ENCODE assay signal across 29 mouse cellular contexts in genomic region chr1:38377930-38378329, GRCm38 (mm10).
"Had no signal": no experiment of that assay in that cellular context is flagged by ENCODE, and none has a peak within 500 bp of the region (broad histone marks: within the 10 kb centered on the region; RNA-seq: fewer than 3 reads in every experiment).

No protein-coding gene starts in this region.

- H3K4me1 ChIP-seq: limb, embryonic 12.5 days; limb, embryonic 15.5 days; liver, embryonic 12.5 days; liver, embryonic 13.5 days; liver, embryonic 15.5 days; lung, embryonic 15.5 days; megakaryocyte, embryonic 14.5 days; midbrain, embryonic 10.5 days; midbrain, embryonic 12.5 days; midbrain, embryonic 13.5 days had no signal

- ATAC-seq: liver, embryonic 12.5 days; liver, postnatal 0 days; lung, postnatal 0 days; midbrain, embryonic 13.5 days; midbrain, embryonic 15.5 days; midbrain, embryonic 16.5 days had no signal

- H3K36me3 ChIP-seq: liver, embryonic 12.5 days; liver, embryonic 13.5 days; liver, embryonic 15.5 days; lung, embryonic 15.5 days; midbrain, embryonic 15.5 days had no signal

- H3K9me3 ChIP-seq: limb, embryonic 12.5 days; limb, embryonic 13.5 days; limb, embryonic 15.5 days; liver, embryonic 13.5 days; liver, embryonic 15.5 days; lung, embryonic 15.5 days; midbrain, embryonic 12.5 days; midbrain, embryonic 13.5 days; midbrain, embryonic 15.5 days had no signal

- DNase-seq: left cerebral cortex, postnatal 4 days; liver; liver, embryonic 13.5 days; liver, postnatal 0 days; lung, adult 18-20 months; lung, adult 2 months; lung, embryonic 14.5 days; lung, postnatal 10 days; lung, postnatal 14 days; lung, postnatal 36 days; lung, postnatal 4 days; midbrain, embryonic 14.5 days had no signal

- H3K27me3 ChIP-seq: limb, embryonic 12.5 days; limb, embryonic 13.5 days; limb, embryonic 15.5 days; liver, embryonic 12.5 days; liver, embryonic 13.5 days; liver, embryonic 15.5 days; lung, embryonic 15.5 days; megakaryocyte, embryonic 14.5 days; midbrain, embryonic 12.5 days; midbrain, embryonic 13.5 days; midbrain, embryonic 15.5 days had no signal

- H3K4me3 ChIP-seq: left cerebral cortex, adult 2 months; limb, embryonic 12.5 days; limb, embryonic 13.5 days; limb, embryonic 15.5 days; liver, embryonic 12.5 days; liver, embryonic 13.5 days; liver, embryonic 15.5 days; lung, embryonic 15.5 days; megakaryocyte, embryonic 14.5 days; midbrain, embryonic 10.5 days; midbrain, embryonic 12.5 days; midbrain, embryonic 13.5 days; midbrain, embryonic 15.5 days; myocyte had no signal

- H3K9ac ChIP-seq: limb, embryonic 12.5 days; limb, embryonic 13.5 days; limb, embryonic 15.5 days; liver, embryonic 12.5 days; liver, embryonic 13.5 days; liver, embryonic 14.5 days; liver, embryonic 15.5 days; liver, postnatal 0 days; lung, embryonic 14.5 days; lung, embryonic 15.5 days; midbrain, embryonic 12.5 days; midbrain, embryonic 13.5 days; midbrain, embryonic 15.5 days had no signal

- H3K27ac ChIP-seq: left cerebral cortex, adult 2 months; limb, embryonic 12.5 days; limb, embryonic 13.5 days; limb, embryonic 15.5 days; liver, embryonic 12.5 days; liver, embryonic 13.5 days; liver, embryonic 14.5 days; liver, embryonic 15.5 days; lung, embryonic 15.5 days; macrophage; midbrain, embryonic 10.5 days; midbrain, embryonic 12.5 days; midbrain, embryonic 13.5 days; midbrain, embryonic 15.5 days had no signal
